Mouse (Mus musculus) heart, postnatal 10 days (tissue): Measurements from ENCODE around the gene Cers2. TPM values are rescaled to one million over a fixed set of nuclear protein-coding genes. Genes with fewer than 3 reads are reported as not detected.

Experiments used
- DNase-seq, 2 experiments: peaks; one replicate each; pipeline ENCODE4 v3.0.0; 2021
- intact Hi-C: fragments of 180-260 bp; cut with DNase I; formaldehyde crosslinking; loops from one replicate; pipeline ENCODE4 v1.15.1; 2025
- total RNA-seq, 2 experiments: library from RNA; stranded (reverse); gene quantifications; 2 replicates each; pipeline ENCODE4 v1.2.3; 2021

Cers2 gene
- total RNA-seq = 10 to 100 TPM; 58.4 to 65.6 TPM

GRCm38 (mm10) chr3:95314486-95315093, at the start of gene Cers2:
Cers2 (plus strand) TSS chr3:95314791.
- DNase-seq = no peak
- intact Hi-C loops = loop anchor here (1.0 to 2.0 kb wide), 2 partner anchors 32 to 97 kb away; partner anchors contain the start of genes Gabpb2 and Prune1

DNA sequence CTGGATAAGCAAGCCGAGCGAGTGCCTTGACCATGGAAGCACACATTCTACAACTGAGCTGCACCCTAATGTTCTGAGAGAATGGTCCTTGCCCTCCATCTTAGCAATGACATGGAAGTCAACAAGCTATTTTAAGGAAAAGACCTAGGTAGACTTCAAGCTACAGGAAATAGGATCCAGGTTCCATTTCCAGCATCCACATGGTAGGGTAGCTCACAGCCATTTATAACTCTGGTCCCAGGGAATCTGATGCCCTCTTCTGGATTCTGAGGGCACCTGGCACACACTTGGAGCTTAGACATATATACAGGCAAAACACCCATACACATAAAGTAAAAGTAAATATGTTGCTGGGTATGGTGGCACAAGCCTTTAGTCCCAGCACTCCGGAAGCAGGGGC, 48.5 kb upstream of the Cers2 start:
- no peak for DNase-seq
- intact Hi-C loops = no loop called here

GRCm38 (mm10) chr3:95267855-95268254, 46.7 kb upstream of the Cers2 start:
- intact Hi-C loops = no loop called here

DNA sequence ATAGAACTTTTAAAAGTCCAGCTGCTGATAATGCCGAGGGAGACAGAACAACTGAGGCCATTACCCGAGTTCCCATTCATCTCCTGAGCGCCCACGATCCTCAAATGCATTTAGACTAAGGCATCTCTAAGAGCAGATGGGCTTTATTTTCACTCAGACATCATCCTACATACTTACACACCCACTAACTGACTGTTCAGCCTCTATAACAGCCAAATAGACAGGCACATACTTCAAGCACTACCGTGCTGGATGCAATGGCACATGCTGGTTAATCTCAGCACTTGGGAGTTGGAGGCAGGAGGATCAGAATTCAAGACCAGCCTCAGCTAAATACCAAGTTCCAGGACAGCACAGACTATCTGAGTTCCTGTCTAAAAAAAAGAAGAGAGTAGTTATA, 44.8 kb upstream of the Cers2 start:
- intact Hi-C loops = no loop called here
- DNase-seq = no peak

More at GRCm38 (mm10) chr3:95267855-95268254, 46.7 kb upstream of the Cers2 start:
- no peak for DNase-seq

DNA sequence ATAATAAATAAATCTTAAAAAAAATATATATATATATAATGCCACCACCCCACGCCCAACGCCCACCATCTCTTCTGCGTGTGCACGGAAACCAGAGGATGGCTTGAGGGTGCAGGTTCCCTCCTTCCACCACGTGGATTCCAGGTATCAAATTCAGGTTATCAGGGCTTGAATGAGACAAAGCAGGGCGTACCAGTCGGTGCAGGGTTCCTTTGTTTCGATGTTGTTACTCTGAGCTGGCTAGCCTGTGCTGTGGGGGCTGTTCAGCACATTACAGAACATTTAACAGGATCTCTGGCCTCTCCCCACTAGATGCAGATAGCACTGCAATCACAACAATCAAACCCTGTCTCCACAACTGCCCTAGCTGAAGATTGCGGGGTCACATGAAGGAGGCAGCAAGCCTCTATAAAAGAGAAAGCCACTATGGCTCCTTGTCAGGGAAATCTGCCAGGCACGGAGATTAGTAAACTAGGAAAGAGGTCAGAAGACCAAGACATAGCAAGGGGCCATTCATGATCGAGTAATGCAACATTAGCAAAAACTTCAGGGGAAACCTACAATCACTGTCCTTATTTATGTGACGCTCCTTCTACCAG, 43.7 kb upstream of the Cers2 start:
- intact Hi-C loops = no loop called here
- no peak for DNase-seq

GRCm38 (mm10) chr3:95273471-95273870, 41.1 kb upstream of the Cers2 start:
- no peak for DNase-seq
- intact Hi-C loops = no loop called here

DNA sequence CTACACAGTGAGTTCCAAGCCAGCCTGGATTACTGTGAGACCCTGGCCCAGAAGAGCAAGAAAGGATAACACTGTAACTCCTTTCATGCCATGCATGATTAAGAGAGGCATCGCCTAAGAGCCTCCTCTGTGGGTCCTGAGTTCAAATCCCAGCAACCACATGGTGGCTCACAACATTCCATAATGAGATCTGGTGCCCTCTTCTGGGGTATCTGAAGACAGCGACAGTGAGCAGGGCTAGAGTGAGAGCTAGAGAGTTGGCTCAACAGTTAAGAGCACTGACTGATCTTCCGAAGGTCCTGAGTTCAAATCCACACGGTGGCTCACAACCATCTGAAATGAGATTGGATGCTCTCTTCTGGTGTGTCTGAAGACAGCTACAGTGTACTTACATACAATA, 40.1 kb upstream of the Cers2 start:
- intact Hi-C loops = no loop called here
- DNase-seq = no peak

GRCm38 (mm10) chr3:95275161-95275560, 39.4 kb upstream of the Cers2 start:
- no peak for DNase-seq
- intact Hi-C loops = no loop called here

DNA sequence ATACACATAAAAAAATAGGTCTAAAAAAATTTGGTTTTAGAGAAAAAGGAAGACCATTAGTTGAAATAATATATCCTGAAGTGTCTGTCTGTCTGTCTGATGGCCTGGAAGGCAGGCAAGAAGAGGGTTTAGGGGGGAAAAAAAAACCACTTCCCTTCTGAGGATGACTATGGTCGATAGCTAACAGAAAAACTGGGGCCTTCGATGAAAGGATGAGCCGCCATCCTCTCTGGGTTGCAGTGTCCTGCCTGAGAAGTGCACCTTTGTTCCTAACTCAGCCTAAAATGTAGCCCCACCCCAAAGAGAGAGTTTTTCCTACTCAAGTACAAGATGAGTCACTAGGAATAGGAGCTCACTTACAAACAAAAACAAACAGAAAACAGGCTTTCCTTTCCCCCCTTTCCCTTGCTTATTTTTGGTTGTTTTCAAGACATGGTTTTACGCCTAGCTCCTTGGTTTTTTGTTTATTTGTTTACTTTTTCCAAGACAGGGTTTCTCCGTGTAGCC, 38.1 kb upstream of the Cers2 start:
- DNase-seq = no peak
- intact Hi-C loops = no loop called here

GRCm38 (mm10) chr3:95277149-95277551, 37.4 kb upstream of the Cers2 start:
- intact Hi-C loops = no loop called here
- DNase-seq = peak; percentile 49 to 59

- intact Hi-C loops = no loop called here
- peak; percentile 36 to 47 for DNase-seq
Measured at GRCm38 (mm10) chr3:95280747-95281146, 33.8 kb upstream of the Cers2 start.

- DNase-seq = peak; percentile 99
- intact Hi-C loops = loop anchor here (2.0 kb wide), 1 partner anchor 33 kb away; the partner anchor contains the start of gene Cers2
Measured at GRCm38 (mm10) chr3:95281216-95282126, 33.1 kb upstream of the Cers2 start, which contains the start of the genes Mindy1 and Prune1. Mindy1 (plus strand) TSS chr3:95281345. Prune1 (minus strand) TSS chr3:95282076.

GRCm38 (mm10) chr3:95282381-95282864, 32.2 kb upstream of the Cers2 start:
- peak; percentile 61 to 67 for DNase-seq
- intact Hi-C loops = loop anchor here (2.0 kb wide), 1 partner anchor 32 kb away; the partner anchor contains the start of gene Cers2

GRCm38 (mm10) chr3:95282865-95283588, 31.6 kb upstream of the Cers2 start:
- intact Hi-C loops = loop anchor here (2.0 kb wide), 1 partner anchor 32 kb away; the partner anchor contains the start of gene Cers2
- peak; percentile 89 to 92 for DNase-seq

- no peak for DNase-seq
- intact Hi-C loops = loop anchor here (2.0 kb wide), 1 partner anchor 31 kb away; the partner anchor contains the start of gene Cers2
Measured at GRCm38 (mm10) chr3:95283589-95283941, 31.0 kb upstream of the Cers2 start.

DNA sequence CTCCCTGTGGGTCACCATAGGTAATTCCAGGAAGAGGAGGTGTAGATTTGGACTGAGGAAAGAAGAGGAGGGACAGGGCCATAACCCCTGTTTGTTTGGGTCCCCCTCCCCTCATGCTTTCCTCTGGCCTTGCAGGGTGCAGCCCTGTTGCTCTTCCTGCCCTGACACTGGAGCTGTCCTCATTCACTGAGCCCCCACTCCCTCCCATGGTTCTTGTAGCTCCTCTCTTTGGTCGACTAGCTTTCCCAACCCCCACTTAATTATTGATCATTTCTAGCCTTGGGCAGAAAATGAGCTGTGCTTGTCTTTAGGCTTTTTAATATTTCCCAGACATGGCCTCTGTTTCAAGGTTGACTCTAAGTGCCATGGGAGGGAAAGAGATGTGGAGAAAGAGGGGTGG, 30.5 kb upstream of the Cers2 start:
- DNase-seq = no peak
- intact Hi-C loops = no loop called here

DNA sequence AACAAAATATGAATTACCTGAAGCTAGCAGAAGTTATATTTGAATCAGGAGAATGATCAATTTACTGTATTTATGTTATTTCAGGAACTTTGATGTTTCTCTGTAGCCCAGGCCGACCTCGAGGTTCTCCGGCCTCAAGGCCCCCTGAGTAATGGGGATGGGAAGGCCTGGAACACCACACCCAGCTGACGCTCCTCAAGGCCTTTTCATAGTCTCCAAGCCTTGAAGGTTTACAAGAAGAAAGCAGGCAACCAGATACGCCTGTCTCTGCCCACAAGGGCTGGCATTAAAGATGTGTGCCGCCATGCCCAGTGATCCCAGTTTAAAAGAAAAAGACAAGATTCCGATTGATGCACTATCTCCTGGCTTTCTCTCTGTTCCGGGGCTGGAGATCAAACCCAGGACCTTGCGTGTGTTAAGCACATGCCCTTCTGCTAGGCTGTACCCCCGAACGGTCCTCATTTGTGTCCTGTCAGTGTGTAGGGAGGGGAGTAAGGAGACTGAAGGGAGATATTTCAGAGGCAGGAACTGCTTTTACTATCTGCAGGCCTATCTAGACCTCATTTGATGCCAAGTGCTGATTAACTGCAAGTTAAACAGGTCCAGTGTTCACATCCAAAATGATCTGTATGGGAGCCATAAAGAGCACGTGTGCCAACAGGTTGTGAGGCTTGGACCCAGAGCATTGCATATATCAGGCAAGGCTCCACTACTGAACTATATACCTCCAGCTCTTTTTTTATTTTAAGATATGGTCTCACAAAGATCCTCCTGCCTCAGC, 29.9 kb upstream of the Cers2 start:
- intact Hi-C loops = no loop called here
- DNase-seq = no peak

- intact Hi-C loops = no loop called here
- no peak for DNase-seq
Measured at GRCm38 (mm10) chr3:95285390-95285789, 29.2 kb upstream of the Cers2 start.

DNA sequence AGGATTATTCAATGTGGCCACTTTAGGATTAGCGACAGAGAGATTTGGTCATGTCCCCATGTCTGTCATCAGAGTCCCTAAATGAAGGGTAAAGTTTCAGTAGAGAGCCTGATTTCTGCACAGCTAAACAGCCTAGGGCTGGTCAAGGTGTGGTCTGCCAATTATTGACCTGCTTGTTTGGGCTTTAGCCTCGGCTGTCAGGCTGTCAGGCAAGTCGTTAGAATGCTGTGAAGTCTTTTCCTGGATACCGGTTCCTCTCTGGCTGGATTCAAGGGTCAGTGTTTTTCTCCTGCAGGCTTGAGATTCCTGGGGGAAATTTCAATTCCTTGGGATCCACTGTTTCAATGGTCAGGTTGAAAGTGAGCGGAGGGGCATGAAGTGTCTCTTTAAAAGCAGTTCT, 28.6 kb upstream of the Cers2 start:
- DNase-seq = no peak
- intact Hi-C loops = no loop called here
